Mouse (Mus musculus): ENCODE measurements at regions not wholly inside any gene's neighbourhood (a gene's known extent, or its start where the extent isn't known, plus 50 kb on each side); places are given as distances from the start of the nearest gene placed in this dataset.
A peak's percentile ranks its signal among the peaks of the same experiment; 100 is the strongest.
"Not testable (repeated sequence)": the region's sequence is repeated elsewhere in the genome, so short reads cannot be mapped to it uniquely, and the experiment has no call there.

- DNase-seq = no peak
These were observed 92.7 kb downstream of the Nucb2 start for GRCm38 (mm10) chr7:116596914-116597313.

GRCm38 (mm10) chr7:116600340-116600739 lies 96.2 kb downstream of the Nucb2 start:
- no peak for DNase-seq

GRCm38 (mm10) chr7:116603167-116603839 lies 99.1 kb downstream of the Nucb2 start:
- peak; percentile 20 for DNase-seq

GRCm38 (mm10) chr7:116603840-116604194 lies 99.6 kb downstream of the Nucb2 start:
- DNase-seq = no peak

- no peak for DNase-seq
These were observed 102.1 kb downstream of the Nucb2 start for GRCm38 (mm10) chr7:116606255-116606654.

DNA sequence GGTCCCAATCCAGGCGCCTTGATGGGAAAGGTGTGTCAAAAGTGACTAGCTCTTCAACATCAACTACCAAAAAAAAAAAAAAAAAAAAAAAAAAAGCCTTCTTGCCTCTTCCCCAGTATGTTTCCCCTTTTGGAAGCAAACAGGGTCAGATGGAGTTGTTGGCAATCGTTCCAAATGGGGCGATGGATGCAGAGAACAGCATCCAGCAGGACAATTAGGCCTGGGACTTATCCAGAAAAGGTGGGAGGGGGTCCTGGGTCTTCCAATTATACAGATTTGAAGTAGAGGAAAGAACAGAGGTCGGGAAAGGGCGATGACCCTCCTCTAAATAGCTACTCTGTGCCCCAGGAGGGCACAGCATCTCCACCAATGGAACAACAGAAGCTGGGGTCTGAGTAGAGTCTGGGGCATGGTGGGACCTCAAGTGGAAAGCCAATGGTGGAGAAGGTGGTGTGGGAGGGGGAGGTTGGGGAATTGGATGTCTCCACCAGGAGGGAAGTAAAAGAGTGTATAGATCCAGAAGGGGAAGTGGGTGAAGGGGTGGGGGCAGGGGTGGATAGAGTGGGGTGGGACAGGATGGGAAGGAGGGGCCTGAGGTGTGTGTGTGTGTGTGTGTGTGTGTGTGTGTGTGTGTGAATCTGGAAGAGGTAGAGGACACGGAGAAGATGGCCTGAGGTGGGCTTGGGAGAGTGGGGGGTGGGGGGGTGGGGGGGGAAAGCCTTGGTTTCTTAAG lies 102.7 kb downstream of the Nucb2 start:
- DNase-seq = no peak

DNA sequence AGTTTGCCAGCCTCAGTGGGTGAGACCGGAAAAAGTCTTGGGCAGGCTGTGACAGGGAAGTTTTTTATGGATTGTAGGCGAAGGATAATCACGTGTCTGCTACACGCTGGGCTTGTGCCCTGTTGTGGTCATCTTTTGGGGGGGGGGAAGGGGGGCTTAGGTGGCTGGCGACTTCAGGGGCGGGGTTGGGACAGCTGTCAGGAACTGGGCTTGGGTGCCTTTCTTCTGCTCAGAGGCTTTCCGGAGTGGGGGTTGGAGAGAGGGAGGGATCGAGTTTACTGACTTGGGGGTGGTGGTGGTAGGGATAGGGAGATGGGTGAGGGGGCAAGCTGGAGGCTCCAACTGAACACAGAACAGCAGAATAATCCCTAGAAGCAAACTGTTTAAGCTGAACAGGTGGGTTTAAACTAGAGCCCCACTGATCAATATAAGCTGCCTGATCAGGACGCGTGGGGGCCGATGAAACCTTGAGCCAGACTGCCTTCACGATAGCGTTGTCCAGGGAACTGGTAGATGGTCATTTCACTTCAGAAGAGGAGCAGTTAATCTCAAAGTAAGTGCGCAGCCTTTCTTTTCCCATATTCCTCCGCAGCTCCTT lies 103.6 kb downstream of the Nucb2 start:
- peak; percentile 3 for DNase-seq

- DNase-seq = peak; percentile 61
These were observed 104.3 kb downstream of the Nucb2 start for GRCm38 (mm10) chr7:116608350-116609085.

DNA sequence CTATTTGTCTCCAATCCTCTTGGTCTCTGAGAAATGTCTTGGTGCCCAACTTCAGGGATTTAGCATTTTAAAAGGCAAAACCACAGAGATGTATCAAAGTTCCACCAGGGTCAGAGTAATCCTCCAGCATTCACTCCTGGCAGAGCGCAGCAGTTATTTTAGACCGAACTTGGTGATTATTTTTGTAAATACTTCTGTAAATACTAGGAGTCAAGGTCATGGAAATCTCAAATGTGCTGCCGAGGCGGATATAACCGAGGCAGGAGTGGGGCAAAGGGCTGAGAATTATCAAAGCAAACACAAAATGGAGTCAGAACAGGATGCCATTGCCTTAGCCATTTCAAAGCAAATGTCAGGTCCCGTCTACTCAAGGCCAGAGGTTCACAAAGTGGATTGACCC lies 105.2 kb downstream of the Nucb2 start:
- no peak for DNase-seq

- DNase-seq = no peak
These were observed 105.7 kb downstream of the Nucb2 start for GRCm38 (mm10) chr7:116609906-116610305.

GRCm38 (mm10) chr7:116615984-116616383 lies 111.8 kb downstream of the Nucb2 start:
- DNase-seq = no peak

DNA sequence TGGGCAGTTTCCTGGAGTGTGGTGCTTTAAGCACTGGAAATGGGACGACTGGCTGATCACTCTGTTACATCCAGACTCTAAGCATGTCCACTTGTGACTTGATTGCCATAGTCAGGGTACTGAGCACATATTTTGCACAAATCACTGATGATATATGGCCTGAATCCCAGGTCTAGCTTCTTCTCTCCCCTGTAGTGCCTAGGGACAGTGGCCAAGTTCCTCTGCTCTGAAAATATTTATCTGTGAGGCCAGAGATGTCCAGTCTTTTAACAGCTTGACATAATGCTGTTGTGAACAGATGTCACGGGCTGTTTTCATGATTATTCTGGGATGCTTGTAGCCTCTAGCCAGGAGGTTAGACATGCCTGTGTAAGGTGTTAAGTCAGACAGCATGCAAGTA lies 115.5 kb downstream of the Nucb2 start:
- DNase-seq = no peak

DNA sequence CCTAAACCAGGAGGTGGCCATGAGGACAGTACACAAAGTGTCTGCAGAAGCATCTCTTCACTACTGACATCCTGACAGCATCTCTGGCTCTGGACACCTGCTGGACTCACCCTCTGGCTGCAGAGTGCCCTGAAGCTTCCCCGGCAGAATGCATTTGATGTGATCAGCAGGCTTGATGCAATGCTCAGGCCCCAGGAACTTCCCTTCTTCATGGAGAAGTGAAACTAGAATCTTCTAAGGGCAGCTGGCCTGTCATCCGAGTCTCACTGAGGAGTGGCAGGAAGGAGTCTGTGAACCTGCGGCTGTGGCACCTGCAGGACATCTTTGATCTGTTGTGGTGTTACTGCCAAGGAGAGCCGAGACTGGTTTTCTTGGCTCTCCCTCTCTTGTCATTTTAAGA lies 116.2 kb downstream of the Nucb2 start:
- DNase-seq = no peak

GRCm38 (mm10) chr7:116633210-116633609 lies 129.0 kb downstream of the Nucb2 start:
- DNase-seq = no peak

DNA sequence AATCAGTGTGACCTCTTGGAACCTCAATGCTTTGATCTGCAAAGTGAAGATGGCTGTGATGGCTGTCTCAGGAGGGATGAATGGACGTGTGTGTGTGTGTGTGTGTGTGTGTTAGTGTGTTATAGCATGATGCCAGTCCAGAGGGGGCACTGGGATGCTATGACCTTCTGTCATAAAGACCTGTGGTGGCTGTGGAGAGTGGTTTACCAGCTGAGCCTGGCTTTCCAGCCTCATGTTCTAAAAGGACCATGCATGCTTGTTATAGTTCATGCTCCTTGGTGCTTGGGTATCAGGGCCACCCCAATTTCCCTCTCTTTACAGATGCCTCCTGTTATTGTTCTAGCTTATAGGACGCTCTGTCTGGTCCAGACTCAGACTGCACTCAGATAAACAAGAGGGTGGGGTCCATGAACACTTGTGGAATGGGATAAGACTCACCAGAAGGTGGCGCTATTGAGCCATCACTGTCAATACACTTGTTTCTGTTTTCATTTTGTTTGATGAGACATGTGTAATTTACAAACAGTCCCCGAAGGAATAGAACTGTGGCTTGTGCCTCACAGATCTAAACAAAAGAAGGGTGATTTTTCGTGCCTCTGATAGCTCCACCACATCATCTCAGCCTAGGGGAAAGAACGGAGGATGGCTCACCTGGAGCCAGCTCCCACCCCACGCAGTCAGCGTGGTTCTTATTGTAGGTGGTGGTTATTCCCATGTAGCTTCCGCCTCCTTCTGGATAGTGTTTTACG lies 140.9 kb downstream of the Nucb2 start:
- DNase-seq = peak; percentile 52

DNA sequence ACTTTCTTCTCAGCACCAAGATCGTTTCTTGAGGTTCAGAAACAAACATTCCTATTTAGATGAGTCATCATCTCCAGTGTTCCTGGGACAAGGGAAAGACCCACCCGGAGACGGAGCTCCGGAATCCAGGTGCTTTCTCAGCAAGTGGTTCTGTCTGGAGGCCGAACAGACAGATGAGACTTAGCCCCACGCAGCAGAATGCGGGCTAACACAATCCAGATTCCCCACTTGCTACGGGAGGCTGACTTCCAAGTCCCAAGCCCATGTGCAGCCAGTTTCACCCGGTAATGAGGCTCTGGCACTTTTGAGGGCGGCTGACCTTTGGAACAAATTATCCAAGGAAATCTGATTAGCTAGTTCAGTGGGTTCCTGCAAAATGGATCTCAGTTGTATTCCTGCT lies 150.3 kb downstream of the Nucb2 start:
- peak; percentile 33 for DNase-seq

DNA sequence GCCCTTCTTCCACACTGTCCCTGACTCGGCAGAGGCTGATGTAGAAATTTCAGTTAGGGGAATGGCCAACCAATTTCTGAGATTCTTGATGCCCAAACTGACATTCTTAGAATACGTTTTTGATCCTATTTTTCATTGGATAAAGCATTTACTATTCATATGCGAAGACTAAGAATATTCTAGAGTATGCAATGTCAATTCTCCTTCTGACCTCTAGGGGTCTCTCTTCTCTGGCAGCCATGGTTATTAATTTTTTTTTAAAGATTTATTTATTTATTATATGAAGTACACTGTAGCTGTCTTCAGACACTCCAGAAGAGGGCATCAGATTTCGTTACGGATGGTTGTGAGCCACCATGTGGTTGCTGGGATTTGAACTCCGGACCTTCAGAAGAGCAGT lies 152.9 kb downstream of the Nucb2 start:
- not testable (repeated sequence) for DNase-seq

GRCm38 (mm10) chr7:116665581-116665980 lies 161.4 kb downstream of the Nucb2 start:
- no peak for DNase-seq

- DNase-seq = no peak
These were observed 170.2 kb downstream of the Nucb2 start for GRCm38 (mm10) chr7:116674199-116675019.

DNA sequence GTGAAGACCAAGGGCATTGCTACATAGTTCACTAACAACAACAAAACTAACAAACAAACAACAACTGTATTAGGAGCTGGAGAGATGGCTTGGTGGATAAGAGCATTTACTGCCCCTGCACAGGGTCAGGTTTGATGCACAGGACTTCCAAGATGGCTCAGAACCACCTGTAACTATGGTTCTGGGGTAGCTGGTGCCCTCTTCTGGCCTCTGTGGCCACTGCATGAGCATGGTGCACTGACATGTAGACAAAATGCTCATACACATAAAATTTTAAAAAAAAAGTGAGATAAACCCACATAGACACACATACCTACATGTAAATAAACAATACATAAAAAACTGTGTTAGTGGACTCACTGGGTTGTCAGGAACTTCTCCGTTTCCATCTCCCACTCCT lies 172.5 kb downstream of the Nucb2 start:
- DNase-seq = no peak

GRCm38 (mm10) chr7:116679195-116679594 lies 175.0 kb downstream of the Nucb2 start:
- no peak for DNase-seq

DNA sequence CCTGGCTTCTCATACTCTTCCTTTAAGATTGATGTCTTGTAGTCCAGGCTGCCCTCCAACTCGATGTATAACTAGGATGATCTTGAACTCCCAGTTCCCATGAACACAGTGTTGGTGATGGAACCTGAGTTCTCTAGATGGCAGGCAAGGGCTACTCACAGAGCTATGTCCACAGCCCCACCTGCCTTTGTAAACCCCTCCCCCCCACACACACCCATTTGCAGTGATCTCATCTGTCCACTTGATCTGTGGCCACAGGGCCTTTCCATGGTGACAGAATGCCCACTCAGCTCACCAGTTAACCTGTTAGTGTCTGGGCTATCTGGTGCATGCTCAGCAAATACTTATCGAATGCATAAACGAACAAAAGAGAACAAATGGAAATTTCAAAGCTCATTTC lies 176.4 kb downstream of the Nucb2 start:
- DNase-seq = no peak
